Mouse (Mus musculus) spleen, adult 2 months (tissue): Measurements from ENCODE around the gene Sardh. TPM values are rescaled to one million over a fixed set of nuclear protein-coding genes. Genes with fewer than 3 reads are reported as not detected.

Experiments used
- DNase-seq, 2 experiments: peaks; one replicate each; pipeline versions ENCODE4 v3.0.0 to v3.0.0-alpha.2; 2012 to 2021; ENCODE audit warnings: low spot score in 2 of 2, low read depth in 1 of 2
- H3K27ac ChIP-seq: fragments of 200-500 bp; 2 replicates; pipeline ENCODE4 v1.5.1; 2012; ENCODE audit warnings: low read length, inconsistent platforms; ENCODE audit not compliant: insufficient read depth
- H3K27me3 ChIP-seq: fragments of 200-500 bp; 2 replicates; pipeline ENCODE4 v1.6.1; 2012; ENCODE audit warnings: mild to moderate bottlenecking, moderate library complexity, low read length, inconsistent platforms; ENCODE audit not compliant: control insufficient read depth, insufficient read depth
- H3K36me3 ChIP-seq: fragments of 200-500 bp; 2 replicates; pipeline ENCODE4 v1.6.1; 2012; ENCODE audit warnings: mild to moderate bottlenecking, low read length, inconsistent platforms; ENCODE audit not compliant: control insufficient read depth, insufficient read depth
- H3K4me1 ChIP-seq: fragments of 200-500 bp; 2 replicates; pipeline ENCODE4 v1.6.1; 2011; ENCODE audit warnings: inconsistent platforms; ENCODE audit not compliant: control insufficient read depth, insufficient read depth, insufficient read length
- H3K4me3 ChIP-seq: fragments of 200-500 bp; 2 replicates; pipeline ENCODE4 v1.5.1; 2011; ENCODE audit warnings: mild to moderate bottlenecking, inconsistent platforms; ENCODE audit not compliant: insufficient read depth, insufficient read length; ENCODE audit errors: extremely low read depth
- CTCF ChIP-seq: fragments of 200-500 bp; IDR thresholded peaks from 2 replicates; pipeline ENCODE4 v1.5.1; 2011; ENCODE audit warnings: mild to moderate bottlenecking, inconsistent platforms; ENCODE audit not compliant: insufficient read depth, insufficient read length, insufficient replicate concordance; ENCODE audit errors: extremely low read depth
- POLR2A ChIP-seq: fragments of 200-500 bp; IDR thresholded peaks from 2 replicates; pipeline ENCODE4 v1.6.1; 2011; ENCODE audit warnings: low read depth, low read length, inconsistent platforms
- WGBS: fragments of 180-500 bp; shearing (Covaris S2); methylation state at CpG from one replicate; pipeline ENCODE4 v1.1.7; 2018; 5-methylcytosine and 5-hydroxymethylcytosine counted together
- polyA plus RNA-seq: library from polyadenylated mRNA; depleted of rRNA; stranded (reverse); fragments of >200 nt; gene quantifications from 2 replicates; pipeline ENCODE4 v1.2.3, GENCODE M21; 2012; rRNA removed

Gene Sardh
- polyA plus RNA-seq: 8.8 and 9.4 TPM in 2 replicates

- Histone ChIP-seq H3K27ac (peak within 1 kb of the TSS; percentile 16; the same call in 1 of the 2 replicates), H3K27me3 (no peaks in the 10 kb centered on the region), H3K4me3 (no peak within 1 kb of the TSS), H3K36me3 (no peaks in the 10 kb centered on the region), H3K4me1 (no peaks in the 10 kb centered on the region)
- TF ChIP-seq POLR2A (no peak), CTCF (no peak)
- no peak for DNase-seq
- 80% methylated on average over 2 of the region's 2 CpGs for WGBS
Measured at GRCm38 (mm10) chr2:27248211-27248610, at the start of gene Sardh. Gene Sardh (minus strand): TSS chr2:27248337.

DNA sequence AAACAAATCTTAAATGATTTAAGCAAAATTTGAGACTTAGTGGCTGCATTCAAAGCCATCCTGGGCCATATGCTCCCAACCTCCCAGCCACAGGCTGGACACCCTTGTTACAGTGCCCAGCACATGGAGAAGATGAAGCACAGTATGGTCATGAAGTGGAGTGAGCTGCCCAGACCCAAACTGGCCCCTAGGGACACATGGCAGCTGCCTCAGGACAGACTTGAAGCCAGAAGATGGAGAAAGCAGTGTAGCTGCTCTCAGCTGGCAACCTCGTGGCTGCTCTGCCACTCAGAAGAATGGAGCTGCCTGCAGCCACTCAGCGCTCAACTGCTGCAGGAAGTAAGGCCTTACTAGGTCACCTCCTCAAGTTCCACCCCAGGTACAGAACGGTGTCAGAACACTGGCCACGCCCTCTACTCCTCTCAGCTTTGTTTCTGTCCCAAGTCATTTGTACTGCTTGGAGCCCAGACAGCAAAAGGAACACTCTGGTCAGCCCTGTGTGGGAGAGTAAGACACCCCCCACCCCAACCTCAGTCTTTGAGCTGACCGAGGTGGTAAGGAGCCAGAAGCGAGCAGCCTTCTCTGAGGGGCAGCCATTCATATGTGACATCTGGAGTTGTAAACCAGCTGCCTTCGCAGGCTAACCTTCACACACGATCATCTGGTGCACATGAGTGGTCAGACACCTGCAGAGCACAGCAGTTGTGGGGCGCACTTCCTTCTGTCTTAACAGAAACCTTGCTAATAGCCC is 48.7 kb upstream of the Sardh start:
- peak overlapping the region; percentile 87 for H3K27ac ChIP-seq
- no peak overlapping the region for H3K4me3 ChIP-seq
- peaks cover 1% of the 10 kb centered on the region; the same call in 1 of the 2 replicates for H3K36me3 ChIP-seq
- no peak for TF ChIP-seq POLR2A
- no peak for TF ChIP-seq CTCF
- H3K4me1 ChIP-seq: peaks cover 15% of the 10 kb centered on the region; the same call in 1 of the 2 replicates
- DNase-seq: peak; percentile 61 to 63
- 23% methylated on average over 9 of the region's 9 CpGs for WGBS
- H3K27me3 ChIP-seq: no peaks in the 10 kb centered on the region

DNA sequence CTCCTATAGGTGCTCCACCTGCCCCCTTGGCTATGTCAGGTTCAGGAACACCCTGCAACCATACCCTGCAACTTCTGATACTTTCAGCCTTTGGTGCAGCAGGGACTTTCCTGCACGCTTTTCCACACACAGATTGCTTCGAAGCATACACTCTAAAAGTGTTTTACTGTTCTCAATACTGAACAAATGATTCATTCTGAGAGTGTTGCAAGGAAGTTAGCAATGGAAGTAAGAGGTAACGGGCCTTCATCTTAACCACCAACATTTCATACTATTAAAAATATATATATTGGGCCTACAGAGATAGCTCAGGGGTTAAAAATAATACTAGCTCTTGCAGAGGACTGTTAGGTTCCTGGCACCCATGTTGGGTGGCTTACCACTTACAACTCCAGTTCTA is 46.6 kb upstream of the Sardh start:
- no peak for TF ChIP-seq CTCF
- TF ChIP-seq POLR2A: no peak
- DNase-seq: no peak
- H3K36me3 ChIP-seq: peaks cover 14% of the 10 kb centered on the region
- no peak overlapping the region for H3K27ac ChIP-seq
- H3K4me1 ChIP-seq: peaks cover 15% of the 10 kb centered on the region; the same call in 1 of the 2 replicates
- WGBS: 55% methylated on average over 3 of the region's 3 CpGs
- H3K4me3 ChIP-seq: no peak overlapping the region
- H3K27me3 ChIP-seq: no peaks in the 10 kb centered on the region

GRCm38 (mm10) chr2:27289019-27289418 is 40.9 kb upstream of the Sardh start:
- Histone ChIP-seq H3K36me3 (peaks cover 27% of the 10 kb centered on the region), H3K27ac (no peak overlapping the region), H3K4me3 (no peak overlapping the region), H3K4me1 (peaks cover 3% of the 10 kb centered on the region; the same call in 1 of the 2 replicates), H3K27me3 (no peaks in the 10 kb centered on the region)
- 22% methylated on average over 3 of the region's 3 CpGs for WGBS
- DNase-seq: peak in 1 of 2 experiments; percentile 73
- TF ChIP-seq POLR2A (no peak), CTCF (peak; percentile 57; the same call in 1 of the 2 replicates)

DNA sequence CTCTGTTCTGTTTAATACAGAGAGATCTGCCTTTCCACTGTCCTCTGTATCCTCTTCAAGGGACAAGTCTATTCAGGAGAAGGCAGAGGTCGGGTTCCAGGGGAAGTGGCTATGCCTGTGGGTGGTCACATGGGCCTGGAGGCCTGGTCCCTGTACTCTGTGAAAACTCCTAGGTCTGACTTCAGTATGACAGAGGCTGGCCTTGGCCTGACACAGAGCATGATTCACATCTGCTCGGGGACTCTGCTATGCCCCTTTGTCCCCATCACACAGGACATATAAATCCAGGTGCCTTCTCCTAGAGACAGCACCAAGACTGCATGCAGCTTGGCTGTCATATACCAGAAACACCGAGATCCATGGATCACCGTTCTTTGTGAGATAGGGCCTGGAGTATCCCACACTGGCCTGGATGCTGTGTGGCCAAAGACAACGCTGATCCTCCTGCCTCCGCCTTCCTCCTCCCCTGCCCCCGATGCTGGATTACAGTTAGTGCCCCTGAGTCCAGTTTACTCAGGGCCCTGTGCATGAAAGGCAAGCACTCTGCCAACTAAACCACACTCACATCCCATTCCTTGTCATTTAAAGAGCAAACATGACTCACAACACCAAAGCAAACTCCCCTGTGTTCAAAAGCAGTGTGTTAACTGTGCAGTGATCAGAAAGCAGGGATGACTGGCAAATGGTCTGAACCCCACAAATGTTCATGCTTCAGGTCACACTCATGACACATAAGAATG is 39.0 kb upstream of the Sardh start:
- peaks cover 30% of the 10 kb centered on the region for H3K36me3 ChIP-seq
- no peak for DNase-seq
- H3K27ac ChIP-seq: no peak overlapping the region
- H3K4me3 ChIP-seq: no peak overlapping the region
- WGBS: 84% methylated on average over 7 of the region's 7 CpGs
- TF ChIP-seq POLR2A (no peak), CTCF (no peak)
- peaks cover 3% of the 10 kb centered on the region; the same call in 1 of the 2 replicates for H3K4me1 ChIP-seq
- H3K27me3 ChIP-seq: no peaks in the 10 kb centered on the region

DNA sequence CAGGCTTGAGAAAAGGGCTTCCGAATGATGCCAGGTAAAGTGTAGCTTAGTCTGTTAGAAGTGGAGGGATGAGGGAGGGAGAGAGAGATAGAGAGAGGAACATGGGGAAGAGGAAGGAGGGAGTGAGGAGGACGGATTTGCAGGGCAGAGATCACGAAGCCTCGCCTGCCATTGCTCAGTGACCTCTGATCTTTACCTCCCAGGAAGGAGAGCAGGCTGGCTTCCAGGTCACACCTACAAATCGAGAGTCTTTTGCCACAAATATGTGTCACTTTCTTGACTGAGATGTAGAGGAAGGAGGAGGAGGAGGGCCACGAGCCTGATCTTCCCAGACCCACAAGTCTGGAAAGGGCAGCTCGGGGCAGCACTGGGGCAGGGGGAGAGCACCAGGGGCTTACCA is 36.3 kb upstream of the Sardh start:
- TF ChIP-seq POLR2A (no peak), CTCF (no peak)
- Histone ChIP-seq H3K4me1 (peaks cover 3% of the 10 kb centered on the region; the same call in 1 of the 2 replicates), H3K4me3 (no peak overlapping the region), H3K36me3 (peaks cover 26% of the 10 kb centered on the region), H3K27ac (no peak overlapping the region), H3K27me3 (no peaks in the 10 kb centered on the region)
- 87% methylated on average over 7 of the region's 7 CpGs for WGBS
- no peak for DNase-seq
